Mouse (Mus musculus): ENCODE measurements at regions not wholly inside any gene's neighbourhood (a gene's known extent, or its start where the extent isn't known, plus 50 kb on each side); places are given as distances from the start of the nearest gene placed in this dataset.

DNA sequence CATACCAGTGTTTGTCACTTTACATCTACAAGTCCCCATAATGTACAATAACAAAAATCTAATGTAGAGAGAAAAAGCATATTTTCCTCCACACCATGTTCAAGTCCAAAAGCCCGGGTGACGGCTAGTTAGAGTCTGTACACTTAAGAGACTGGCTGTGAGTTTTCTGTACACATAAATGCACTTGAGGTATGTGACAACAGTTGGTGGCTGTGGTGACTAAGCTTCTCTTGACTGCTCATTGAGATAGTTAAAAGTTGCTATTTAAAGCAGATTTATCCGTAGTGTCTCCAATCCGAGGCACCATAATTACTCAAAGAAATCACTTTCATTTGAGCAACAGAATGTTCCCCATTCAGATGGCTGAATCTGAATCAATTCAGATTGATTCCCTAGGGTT, 421.9 kb upstream of the Gm10131 start:
- ATAC-seq (replicated peaks in 1 of 2; ENCODE audit: insufficient read depth in 1 of 2, low FRiP score in 2 of 2, low TSS enrichment in 1 of 2, low read depth in 1 of 2, poor library complexity in 2 of 2, severe bottlenecking in 2 of 2): no peak

DNA sequence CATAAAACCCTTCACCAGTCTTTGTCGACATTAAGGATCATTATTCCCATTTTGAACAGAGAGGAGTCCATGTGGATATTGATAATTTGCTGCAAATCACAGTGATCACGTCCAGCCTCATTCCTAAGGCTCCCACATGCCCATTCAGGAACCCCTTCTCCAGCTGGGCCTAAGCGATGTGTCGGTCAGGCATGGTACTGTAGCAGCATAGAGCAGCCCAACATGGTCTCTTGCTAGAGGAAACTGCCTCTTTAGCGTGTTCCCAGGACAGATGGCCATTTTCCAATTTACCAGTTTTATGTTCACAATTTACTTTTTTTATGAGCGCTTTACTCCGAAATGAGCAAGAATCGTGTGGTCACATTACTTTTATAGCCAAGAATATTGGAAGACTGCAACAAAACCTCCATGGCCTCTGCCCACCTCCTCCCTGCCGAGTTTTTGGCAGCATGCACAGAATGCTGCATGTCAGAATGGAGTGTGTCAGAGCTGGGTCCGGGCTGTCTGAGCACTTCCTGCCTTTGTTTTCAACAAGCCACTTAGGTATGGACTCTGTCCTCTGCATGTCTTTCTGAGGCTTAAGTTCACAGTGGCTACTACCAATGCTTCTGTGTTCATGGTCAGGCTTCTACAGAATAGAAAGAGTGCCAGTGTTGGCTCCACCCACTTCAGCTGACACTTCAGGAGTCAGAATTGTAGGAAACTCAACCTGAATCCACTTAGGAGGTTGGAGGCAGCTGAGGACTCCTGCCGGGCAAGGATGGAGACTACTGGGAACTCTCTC, 419.6 kb upstream of the Gm10131 start:
- no peak for ATAC-seq (replicated peaks in 1 of 2; ENCODE audit: insufficient read depth in 1 of 2, low FRiP score in 2 of 2, low TSS enrichment in 1 of 2, low read depth in 1 of 2, poor library complexity in 2 of 2, severe bottlenecking in 2 of 2)

DNA sequence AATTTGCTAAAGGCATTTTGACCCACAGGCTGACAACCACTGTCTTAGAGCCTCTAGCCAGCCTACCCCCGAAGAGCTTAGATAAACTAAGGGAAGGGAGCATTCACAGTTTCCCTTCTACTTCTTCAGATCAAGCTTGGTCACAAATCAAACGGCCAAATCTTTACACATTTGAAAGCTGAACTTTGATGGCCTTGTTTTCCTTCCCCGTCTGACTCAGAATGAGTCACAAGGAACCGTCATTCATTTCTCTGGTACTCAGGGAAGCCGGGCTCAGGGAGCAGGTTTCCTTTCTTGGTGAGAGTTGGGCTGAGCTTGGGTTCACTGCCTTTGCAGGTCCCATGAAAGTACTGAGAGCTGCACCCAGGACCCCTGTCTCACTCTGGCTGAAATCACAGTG, 418.5 kb upstream of the Gm10131 start:
- ATAC-seq (replicated peaks in 1 of 2; ENCODE audit: insufficient read depth in 1 of 2, low FRiP score in 2 of 2, low TSS enrichment in 1 of 2, low read depth in 1 of 2, poor library complexity in 2 of 2, severe bottlenecking in 2 of 2): no peak

DNA sequence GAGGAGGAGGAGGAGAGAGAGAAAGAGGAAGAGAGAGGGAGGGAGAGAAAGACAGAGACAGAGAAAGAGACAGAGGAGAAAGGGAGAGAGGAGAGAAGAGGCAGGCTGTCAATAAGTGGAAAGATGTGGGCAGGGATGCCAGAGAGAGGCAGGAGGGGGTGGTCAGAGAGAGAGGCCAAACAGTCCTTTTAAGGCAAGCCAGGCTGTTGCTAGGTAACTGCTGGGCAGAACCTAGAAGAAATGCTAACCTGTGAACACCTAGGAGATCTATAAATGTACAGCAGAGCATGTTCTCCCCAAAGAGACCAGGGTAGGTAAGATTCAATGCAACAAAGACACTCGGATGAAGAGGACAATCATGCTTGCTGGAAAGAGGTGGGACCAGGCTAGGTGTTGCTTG, 417.9 kb upstream of the Gm10131 start:
- ATAC-seq (replicated peaks in 1 of 2; ENCODE audit: insufficient read depth in 1 of 2, low FRiP score in 2 of 2, low TSS enrichment in 1 of 2, low read depth in 1 of 2, poor library complexity in 2 of 2, severe bottlenecking in 2 of 2): no peak

DNA sequence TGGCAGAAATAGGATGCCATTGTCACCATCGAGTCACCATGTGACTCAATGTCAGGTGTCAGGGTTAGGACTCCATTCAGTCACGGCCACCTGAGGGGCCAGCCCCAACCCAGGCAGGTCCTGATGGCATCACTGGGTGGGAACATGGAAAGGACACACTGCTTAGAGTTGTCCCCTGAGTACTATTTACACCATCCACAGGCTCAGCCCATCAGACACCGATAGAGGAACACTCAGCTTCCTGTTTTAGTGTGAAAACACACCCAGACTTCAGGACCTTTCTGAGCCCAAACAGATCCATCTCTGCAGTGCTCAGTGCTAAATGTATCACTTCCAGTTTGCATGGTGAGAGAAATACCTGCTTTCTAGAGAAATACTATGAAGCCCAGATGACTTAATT, 416.7 kb upstream of the Gm10131 start:
- ATAC-seq (replicated peaks in 1 of 2; ENCODE audit: insufficient read depth in 1 of 2, low FRiP score in 2 of 2, low TSS enrichment in 1 of 2, low read depth in 1 of 2, poor library complexity in 2 of 2, severe bottlenecking in 2 of 2): peak in 1 of 2 experiments; percentile 17; a peak in 1 of 4 replicates

DNA sequence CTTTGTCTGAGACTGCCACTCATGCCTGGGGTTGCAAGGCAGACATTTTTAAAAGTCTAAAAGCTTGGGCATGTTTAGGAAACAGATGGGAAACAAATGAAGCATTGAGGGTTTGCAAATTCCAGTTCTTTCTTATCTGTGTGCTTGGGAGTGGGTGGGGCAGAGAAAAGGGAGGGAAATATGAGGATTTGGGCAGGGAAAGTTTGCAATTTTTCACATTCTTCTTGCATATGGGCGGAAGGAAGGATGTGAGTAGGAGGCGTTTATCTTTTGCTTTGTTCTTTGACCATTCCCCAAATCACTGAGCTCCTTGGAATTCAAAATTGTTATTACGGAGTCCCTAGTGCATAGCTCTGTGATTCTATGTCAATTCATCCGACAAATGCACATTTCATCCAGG, 413.7 kb upstream of the Gm10131 start:
- ATAC-seq (replicated peaks in 1 of 2; ENCODE audit: insufficient read depth in 1 of 2, low FRiP score in 2 of 2, low TSS enrichment in 1 of 2, low read depth in 1 of 2, poor library complexity in 2 of 2, severe bottlenecking in 2 of 2): no peak

DNA sequence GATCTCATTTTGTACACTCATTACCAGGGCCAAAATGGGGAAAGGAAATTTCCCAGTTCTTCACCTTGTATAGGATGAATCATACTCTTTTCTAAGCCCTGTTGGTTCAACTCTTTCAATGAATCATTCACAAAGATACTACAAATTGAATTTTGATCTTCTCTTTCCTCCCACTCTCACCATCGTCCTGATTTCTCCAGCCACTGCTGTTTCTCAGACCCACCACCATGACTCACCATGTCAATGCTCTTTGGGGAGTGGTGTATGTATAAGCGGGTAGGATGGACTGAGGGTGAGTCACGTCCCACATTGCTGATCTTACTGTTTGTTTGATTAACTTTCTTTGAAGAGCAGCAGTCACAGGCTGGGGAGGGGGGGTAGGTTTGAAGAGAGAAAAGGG, 412.3 kb upstream of the Gm10131 start:
- no peak for ATAC-seq (replicated peaks in 1 of 2; ENCODE audit: insufficient read depth in 1 of 2, low FRiP score in 2 of 2, low TSS enrichment in 1 of 2, low read depth in 1 of 2, poor library complexity in 2 of 2, severe bottlenecking in 2 of 2)

DNA sequence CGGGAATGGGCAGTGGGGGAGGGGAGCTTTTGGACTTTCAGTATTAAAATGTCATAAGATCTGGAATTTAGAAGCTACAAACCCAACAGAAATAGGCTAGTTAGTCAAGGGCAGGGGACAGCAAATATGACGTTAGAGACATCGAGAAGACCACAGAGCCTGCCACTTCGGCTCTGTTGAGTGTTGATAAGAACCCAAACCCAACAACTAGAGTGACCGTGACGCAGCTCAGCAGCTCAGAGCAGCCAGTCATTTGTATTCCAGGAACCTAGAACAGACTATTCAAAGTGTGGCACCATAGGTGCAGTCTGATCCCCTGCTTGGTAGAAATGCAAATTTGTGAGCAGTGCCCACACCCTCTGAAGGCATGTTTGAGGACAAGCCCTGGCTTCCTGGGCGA, 409.8 kb upstream of the Gm10131 start:
- ATAC-seq (replicated peaks in 1 of 2; ENCODE audit: insufficient read depth in 1 of 2, low FRiP score in 2 of 2, low TSS enrichment in 1 of 2, low read depth in 1 of 2, poor library complexity in 2 of 2, severe bottlenecking in 2 of 2): no peak

DNA sequence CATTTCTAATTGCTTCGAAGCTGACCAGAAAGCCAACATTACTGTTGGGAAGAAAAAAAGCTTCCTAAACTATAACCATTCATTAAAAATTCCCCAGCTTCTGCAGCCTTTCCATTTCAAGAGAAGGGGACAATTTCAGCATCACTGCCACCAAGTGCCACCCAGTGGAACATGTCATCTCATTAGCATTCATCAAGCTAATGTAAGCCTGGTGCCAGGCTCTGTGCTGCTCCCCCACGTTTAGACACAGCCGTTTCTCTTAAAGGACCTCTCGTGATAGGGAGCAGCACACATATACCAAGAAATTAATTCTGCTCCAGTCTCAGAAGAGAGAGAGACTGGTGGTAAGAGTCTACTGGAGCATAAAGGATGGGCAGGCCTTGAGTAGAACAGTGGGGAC, 409.1 kb upstream of the Gm10131 start:
- ATAC-seq (replicated peaks in 1 of 2; ENCODE audit: insufficient read depth in 1 of 2, low FRiP score in 2 of 2, low TSS enrichment in 1 of 2, low read depth in 1 of 2, poor library complexity in 2 of 2, severe bottlenecking in 2 of 2): no peak

DNA sequence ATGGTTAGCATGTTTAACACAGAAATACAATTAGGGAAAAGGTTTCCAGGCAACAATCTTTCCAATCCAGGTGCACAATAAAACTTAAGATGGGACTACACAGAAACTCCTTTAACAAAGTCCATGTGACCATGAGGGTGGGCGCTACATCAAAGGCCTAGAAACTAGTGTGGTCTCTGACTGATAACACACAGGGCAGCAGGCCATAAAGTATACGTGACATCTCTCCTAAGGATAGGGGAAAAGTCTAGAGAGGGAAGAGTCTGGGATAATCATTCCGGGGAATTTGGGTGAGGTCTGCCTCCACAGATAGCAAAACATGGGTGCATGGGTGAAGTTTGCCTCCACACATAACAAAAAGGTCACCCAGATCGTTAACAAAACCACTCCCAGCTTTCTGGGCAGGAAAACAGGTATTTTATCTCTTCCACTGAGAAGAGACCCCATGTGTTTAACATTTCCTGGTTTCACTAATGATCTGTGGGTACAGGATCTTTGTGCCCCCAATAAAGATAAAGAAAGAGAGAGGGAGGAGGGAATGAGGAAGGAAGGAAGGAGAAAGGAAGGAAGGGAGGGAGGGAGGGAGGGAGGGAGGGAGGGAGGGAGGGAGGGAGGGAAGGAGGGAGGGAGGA, 402.0 kb upstream of the Gm10131 start:
- no peak for ATAC-seq (replicated peaks in 1 of 2; ENCODE audit: insufficient read depth in 1 of 2, low FRiP score in 2 of 2, low TSS enrichment in 1 of 2, low read depth in 1 of 2, poor library complexity in 2 of 2, severe bottlenecking in 2 of 2)

DNA sequence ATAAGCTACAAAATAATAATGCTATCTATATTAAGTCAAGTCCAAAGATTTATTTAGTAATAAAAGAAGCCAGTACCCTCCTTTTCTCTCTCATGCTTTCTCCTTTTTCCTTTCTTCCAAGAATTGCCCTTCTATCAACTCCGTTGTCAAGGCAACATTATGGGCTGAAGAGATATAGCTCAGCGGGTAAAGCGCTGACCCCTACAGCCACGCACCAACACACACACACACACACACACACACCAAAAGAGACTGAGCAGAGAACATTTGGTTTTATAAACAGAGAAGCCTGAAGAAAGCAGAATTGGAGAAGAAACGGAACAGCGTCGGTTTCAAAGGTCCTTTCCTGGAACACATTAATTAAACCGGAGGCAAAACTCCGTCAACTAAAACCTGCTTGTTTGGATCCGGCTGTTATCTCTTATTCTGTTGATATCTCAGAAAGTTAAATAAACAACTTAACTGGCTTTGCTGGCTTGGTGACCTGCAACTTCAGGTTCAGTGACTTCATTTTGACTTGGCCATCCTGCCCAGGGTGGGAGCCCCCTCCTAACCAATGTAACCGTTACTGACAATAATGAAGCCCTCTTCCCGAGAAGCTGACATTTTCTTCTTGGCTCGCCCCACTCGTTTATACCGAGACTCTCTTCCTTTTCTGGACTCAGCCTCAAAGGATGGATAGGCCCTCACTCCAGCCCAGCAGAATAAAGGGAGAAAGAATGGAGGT, 394.5 kb upstream of the Gm10131 start:
- no peak for ATAC-seq (replicated peaks in 1 of 2; ENCODE audit: insufficient read depth in 1 of 2, low FRiP score in 2 of 2, low TSS enrichment in 1 of 2, low read depth in 1 of 2, poor library complexity in 2 of 2, severe bottlenecking in 2 of 2)

DNA sequence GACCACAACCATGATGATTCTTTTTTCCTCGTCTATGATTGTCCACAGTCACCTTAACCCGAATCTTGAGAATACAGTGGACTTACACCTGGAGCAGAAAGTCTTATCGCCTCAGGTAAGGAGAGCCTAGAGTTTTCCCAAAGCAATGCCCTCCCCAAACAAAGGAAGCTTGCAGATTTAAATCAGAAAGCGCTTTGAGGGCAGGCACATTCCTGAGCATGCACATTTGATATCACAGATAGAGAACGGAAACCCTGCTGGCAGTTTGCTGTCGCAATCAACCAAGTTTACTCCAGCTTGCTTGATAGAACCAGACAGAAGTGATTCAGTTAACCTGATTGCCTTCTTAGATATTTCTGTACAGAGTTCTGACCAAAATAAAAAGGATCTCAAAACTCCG, 393.6 kb upstream of the Gm10131 start:
- no peak for ATAC-seq (replicated peaks in 1 of 2; ENCODE audit: insufficient read depth in 1 of 2, low FRiP score in 2 of 2, low TSS enrichment in 1 of 2, low read depth in 1 of 2, poor library complexity in 2 of 2, severe bottlenecking in 2 of 2)

DNA sequence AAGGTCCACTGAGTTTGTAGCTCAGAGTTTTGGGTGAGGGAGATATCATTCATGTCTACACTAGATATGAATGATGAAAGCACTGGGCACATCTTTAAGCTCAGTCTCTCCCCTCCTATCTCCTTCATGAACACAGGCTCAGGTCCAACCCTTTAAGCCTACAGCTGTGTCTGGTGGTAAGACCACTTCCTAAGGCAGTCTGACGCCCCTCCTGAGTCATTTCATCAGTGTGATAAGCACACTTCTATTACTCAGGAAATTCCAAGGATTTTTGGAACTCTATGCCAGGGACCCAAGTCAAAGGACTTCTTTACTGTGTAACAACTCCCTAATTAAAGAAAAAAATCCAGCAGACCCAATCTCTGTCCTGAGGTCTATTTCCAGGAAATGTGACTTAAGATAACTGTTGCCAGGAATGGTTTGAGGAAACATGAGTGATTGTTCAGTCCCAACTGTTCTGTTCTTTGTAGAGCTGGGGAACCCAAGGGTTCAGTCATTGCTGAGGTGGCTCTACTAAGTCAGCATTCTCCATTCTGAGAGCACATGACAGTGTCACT, 391.1 kb upstream of the Gm10131 start:
- ATAC-seq (replicated peaks in 1 of 2; ENCODE audit: insufficient read depth in 1 of 2, low FRiP score in 2 of 2, low TSS enrichment in 1 of 2, low read depth in 1 of 2, poor library complexity in 2 of 2, severe bottlenecking in 2 of 2): no peak

DNA sequence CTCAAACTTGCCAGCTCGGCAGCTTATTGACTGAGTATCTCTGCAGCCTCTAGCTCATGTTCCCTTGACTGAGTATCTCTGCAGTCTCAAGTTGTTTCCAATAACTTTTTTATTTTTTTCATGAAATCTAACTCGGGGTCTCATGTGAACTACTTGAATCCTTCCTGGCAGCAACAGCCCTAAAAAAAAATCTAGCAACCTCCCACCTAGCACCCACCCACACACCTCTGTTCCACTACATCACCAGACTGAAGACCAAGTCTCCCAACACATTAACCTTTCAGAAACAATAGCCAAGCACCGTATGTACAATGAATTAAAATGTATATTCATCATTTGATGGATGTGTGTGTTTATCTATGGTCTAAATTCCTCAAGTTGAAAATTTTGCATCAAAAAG, 387.7 kb upstream of the Gm10131 start:
- no peak for ATAC-seq (replicated peaks in 1 of 2; ENCODE audit: insufficient read depth in 1 of 2, low FRiP score in 2 of 2, low TSS enrichment in 1 of 2, low read depth in 1 of 2, poor library complexity in 2 of 2, severe bottlenecking in 2 of 2)

DNA sequence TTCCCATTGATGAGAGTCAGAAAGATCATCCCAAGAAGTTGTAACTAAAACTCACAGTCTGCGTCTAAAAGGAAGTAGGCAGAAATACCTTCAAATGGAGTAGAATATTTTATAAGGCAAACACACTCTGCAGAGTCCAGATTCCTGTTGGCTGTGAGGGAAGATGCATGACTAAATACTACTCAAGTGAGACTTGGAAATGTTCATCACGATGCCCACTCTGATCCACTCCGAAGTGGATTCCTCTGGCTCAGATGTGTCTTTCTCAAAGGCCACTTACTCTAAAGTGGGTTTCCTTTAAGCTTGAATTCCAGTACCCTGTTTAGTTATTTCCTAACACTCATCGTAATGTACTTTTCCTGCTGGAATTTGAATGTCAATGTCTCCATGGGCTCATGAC, 385.2 kb upstream of the Gm10131 start:
- no peak for ATAC-seq (replicated peaks in 1 of 2; ENCODE audit: insufficient read depth in 1 of 2, low FRiP score in 2 of 2, low TSS enrichment in 1 of 2, low read depth in 1 of 2, poor library complexity in 2 of 2, severe bottlenecking in 2 of 2)

DNA sequence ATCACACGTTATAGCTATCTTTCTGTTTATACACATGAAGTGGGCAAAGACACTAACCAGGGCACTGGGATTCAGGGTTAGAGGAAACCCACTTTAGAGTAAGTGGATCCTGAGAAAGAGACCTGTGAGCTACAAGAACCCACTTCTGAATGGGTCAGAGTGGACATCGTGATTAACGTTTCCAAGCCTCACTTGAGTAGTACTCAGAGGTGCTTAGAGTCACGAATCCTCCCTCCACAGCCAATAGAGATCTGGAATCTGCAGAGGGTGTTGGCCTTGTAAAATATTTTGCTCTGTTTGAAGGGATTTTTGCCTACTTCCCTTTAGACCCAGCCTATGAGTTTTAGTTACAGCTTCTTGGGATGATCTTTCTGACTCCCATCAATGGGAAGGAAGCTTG, 384.4 kb upstream of the Gm10131 start:
- no peak for ATAC-seq (replicated peaks in 1 of 2; ENCODE audit: insufficient read depth in 1 of 2, low FRiP score in 2 of 2, low TSS enrichment in 1 of 2, low read depth in 1 of 2, poor library complexity in 2 of 2, severe bottlenecking in 2 of 2)

DNA sequence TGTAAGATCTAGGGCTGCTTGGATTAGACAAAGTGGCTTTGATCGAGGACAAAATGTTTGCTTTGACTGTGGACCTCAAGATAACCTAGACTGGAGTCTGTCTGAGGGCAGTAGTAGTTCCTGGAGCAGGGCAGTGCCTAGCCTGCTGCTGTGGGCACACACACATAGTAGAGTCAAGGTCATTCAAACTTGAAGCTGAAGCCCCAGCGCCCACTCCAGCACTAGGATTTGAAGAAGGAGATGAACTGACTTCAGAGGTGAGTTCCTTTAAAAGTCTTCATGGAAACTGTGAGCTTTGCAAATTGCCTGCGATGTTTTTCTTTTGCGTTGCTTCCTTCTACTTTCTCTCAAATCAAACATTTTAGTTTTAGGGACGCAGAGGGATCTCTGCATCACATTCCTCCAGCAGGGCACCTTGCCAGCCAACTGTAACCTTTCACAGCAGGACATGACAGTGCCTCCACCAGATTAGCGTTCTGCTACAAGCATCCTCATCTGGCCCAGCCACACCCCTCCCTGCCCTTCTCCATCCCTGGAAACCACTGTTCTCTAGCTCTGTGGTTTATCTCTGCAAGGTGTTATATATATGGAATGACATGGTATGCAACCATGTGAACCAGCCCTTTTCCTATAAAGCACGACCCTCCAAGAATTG, 377.3 kb upstream of the Gm10131 start:
- ATAC-seq (replicated peaks in 1 of 2; ENCODE audit: insufficient read depth in 1 of 2, low FRiP score in 2 of 2, low TSS enrichment in 1 of 2, low read depth in 1 of 2, poor library complexity in 2 of 2, severe bottlenecking in 2 of 2): no peak

Data from hematopoietic stem cell, adult 5-6 weeks (primary cell).